Mouse (Mus musculus): ENCODE data around the gene Prr14l. TPM values are rescaled to one million over a fixed set of nuclear protein-coding genes. Genes with fewer than 3 reads are reported as not detected.
"Not testable (repeated sequence)": the region's sequence is repeated elsewhere in the genome, so short reads cannot be mapped to it uniquely, and the experiment has no call there.

Prr14l gene
- 7.8 and 10.2 TPM in 2 replicates for polyA plus RNA-seq (2015; fragmentation: Nextera tagmentation; extraction: Ambion mirVana)

GRCm38 (mm10) chr5:32853731-32854507, at the start of gene Prr14l:
Gene Prr14l (minus strand): TSS chr5:32854256.
- Histone ChIP-seq H3K27ac (replicated peaks) (peak within 1 kb of the TSS; percentile 84), H3K9ac (peak within 1 kb of the TSS; percentile 96), H3K4me2 (peak within 1 kb of the TSS; percentile 83), H3K27me3 (replicated peaks) (no peaks in the 10 kb centered on the region), H3K4me1 (peaks cover 36% of the 10 kb centered on the region), H3K9me3 (no peaks in the 10 kb centered on the region), H3K36me3 (peaks cover 24% of the 10 kb centered on the region), H3K4me3 (peak within 1 kb of the TSS; percentile 82)
- under 1% methylated on average over 51 of the region's 51 CpGs for WGBS
- ATAC-seq (ENCODE audit: extremely low read depth, insufficient number of reproducible peaks, low FRiP score, low TSS enrichment) = peak; percentile 89

DNA sequence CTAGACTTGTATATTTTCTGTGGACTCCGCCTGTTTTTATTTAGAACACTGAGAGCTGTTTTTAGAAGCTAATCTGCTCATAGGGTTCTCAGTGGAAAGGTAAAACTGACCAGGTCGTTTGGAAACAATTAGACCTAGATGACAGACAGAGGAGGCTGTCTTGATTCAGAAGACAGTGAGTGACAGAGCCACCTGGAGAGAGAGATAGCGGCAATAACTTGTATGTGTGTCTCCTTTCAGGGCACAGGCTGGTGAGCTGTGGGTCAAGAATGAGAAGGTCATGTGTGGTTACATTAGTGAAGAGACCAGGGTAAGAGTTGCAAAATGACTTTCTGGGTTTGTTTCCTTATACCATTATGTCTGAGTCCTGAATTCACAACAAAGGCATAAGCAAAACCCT, 32.7 kb upstream of the Prr14l start:
- Histone ChIP-seq H3K9ac (no peak overlapping the region), H3K27me3 (replicated peaks) (no peaks in the 10 kb centered on the region), H3K4me3 (no peak overlapping the region), H3K9me3 (no peaks in the 10 kb centered on the region), H3K36me3 (peaks cover 88% of the 10 kb centered on the region), H3K27ac (replicated peaks) (no peak overlapping the region), H3K4me1 (no peaks in the 10 kb centered on the region), H3K4me2 (no peak overlapping the region)
- ATAC-seq (ENCODE audit: extremely low read depth, insufficient number of reproducible peaks, low FRiP score, low TSS enrichment) = no peak
- WGBS = 64% methylated on average over 3 of the region's 3 CpGs

DNA sequence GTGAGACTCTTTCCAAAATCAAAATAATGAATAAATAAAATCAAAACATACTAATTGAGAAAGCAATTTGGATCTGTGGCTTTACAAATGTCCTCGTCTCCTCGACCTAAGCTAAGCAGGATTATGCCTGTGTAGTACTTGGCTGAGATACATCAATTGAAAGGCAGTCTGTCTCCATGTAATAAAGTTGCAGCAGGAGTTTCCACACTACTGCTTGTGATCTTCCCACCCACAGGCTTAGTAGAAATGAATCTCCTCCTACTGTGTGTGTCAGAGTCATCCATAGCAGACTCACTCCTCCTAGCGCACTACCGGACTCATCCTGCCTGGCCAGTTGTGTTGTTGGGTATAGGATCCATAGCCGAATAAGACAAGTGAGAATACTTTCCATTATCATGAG, 18.3 kb upstream of the Prr14l start:
- no peak overlapping the region for H3K27ac ChIP-seq (replicated peaks)
- H3K4me1 ChIP-seq = no peaks in the 10 kb centered on the region
- H3K36me3 ChIP-seq = peaks cover 95% of the 10 kb centered on the region
- H3K4me2 ChIP-seq = no peak overlapping the region
- 90% methylated on average over 5 of the region's 5 CpGs for WGBS
- no peak for ATAC-seq (ENCODE audit: extremely low read depth, insufficient number of reproducible peaks, low FRiP score, low TSS enrichment)
- H3K9ac ChIP-seq = no peak overlapping the region
- H3K27me3 ChIP-seq (replicated peaks) = no peaks in the 10 kb centered on the region
- no peaks in the 10 kb centered on the region for H3K9me3 ChIP-seq
- H3K4me3 ChIP-seq = no peak overlapping the region

GRCm38 (mm10) chr5:32869389-32870024, 15.5 kb upstream of the Prr14l start:
- peaks cover 3% of the 10 kb centered on the region for H3K4me1 ChIP-seq
- H3K9me3 ChIP-seq = no peaks in the 10 kb centered on the region
- no peak overlapping the region for H3K27ac ChIP-seq (replicated peaks)
- H3K9ac ChIP-seq = no peak overlapping the region
- no peak for ATAC-seq (ENCODE audit: extremely low read depth, insufficient number of reproducible peaks, low FRiP score, low TSS enrichment)
- peaks cover 87% of the 10 kb centered on the region for H3K36me3 ChIP-seq
- H3K4me2 ChIP-seq = no peak overlapping the region
- H3K27me3 ChIP-seq (replicated peaks) = no peaks in the 10 kb centered on the region
- 89% methylated on average over 5 of the region's 5 CpGs for WGBS
- no peak overlapping the region for H3K4me3 ChIP-seq

DNA sequence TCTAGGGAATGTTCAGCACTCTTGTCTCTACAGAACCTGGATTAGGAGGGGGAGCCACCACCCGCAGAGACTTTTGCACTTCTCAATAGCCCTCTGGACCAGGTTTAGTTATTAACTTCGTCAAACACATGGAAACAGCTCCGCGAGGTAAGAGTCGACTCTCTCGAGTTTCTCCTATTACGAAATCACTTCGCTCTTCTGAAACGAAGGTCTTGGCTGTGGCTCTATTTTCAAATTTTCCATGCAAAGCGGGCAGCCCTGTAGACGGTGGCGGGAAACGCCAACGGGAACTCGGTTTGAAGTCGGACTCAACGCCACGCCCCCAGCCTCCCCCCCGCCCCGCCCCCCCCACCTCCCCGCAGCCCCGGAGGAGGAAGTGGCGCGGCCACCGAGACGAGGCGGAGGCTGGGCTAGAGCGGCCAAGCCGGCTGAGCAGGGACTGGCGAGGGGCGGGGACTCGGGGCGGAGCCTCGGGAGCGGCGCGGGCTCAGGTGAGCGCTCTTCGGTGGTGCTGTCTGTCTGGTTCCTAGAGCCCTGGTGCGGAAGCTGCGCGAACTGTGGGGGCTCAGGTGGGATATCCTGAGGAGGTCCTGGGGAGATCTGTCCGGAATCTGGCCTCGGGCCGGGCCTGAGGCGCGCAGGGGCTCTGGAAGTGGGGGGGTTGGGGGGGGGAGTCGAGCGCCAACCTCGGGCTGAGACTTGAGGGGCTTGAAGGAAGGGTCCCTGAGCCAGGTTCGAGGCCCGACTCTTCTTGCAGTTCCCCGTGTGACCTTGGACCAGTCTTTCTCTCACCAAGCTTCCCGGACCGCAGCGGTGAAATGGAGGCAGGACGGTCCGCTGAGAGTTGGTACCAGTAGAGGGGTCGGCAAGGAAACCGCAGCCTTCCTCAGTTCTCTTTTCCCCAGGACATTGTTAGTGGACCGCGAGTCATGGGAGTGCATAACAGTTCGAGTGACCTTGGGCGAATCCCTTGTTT, 9.5 kb upstream of the Prr14l start, which contains the start of gene Depdc5:
Gene Depdc5, plus strand, starts transcription at position 449 of the 976 bp plus-strand sequence.
- Histone ChIP-seq H3K4me2 (peak within 1 kb of the TSS; percentile 87), H3K27me3 (replicated peaks) (no peaks in the 10 kb centered on the region), H3K36me3 (peaks cover 31% of the 10 kb centered on the region), H3K4me3 (peak within 1 kb of the TSS; percentile 85), H3K27ac (replicated peaks) (peak within 1 kb of the TSS; percentile 84), H3K9me3 (no peaks in the 10 kb centered on the region), H3K9ac (peak within 1 kb of the TSS; percentile 91), H3K4me1 (peaks cover 8% of the 10 kb centered on the region)
- ATAC-seq (ENCODE audit: extremely low read depth, insufficient number of reproducible peaks, low FRiP score, low TSS enrichment) = peak; percentile 97
- WGBS = under 1% methylated on average over 64 of the region's 64 CpGs

DNA sequence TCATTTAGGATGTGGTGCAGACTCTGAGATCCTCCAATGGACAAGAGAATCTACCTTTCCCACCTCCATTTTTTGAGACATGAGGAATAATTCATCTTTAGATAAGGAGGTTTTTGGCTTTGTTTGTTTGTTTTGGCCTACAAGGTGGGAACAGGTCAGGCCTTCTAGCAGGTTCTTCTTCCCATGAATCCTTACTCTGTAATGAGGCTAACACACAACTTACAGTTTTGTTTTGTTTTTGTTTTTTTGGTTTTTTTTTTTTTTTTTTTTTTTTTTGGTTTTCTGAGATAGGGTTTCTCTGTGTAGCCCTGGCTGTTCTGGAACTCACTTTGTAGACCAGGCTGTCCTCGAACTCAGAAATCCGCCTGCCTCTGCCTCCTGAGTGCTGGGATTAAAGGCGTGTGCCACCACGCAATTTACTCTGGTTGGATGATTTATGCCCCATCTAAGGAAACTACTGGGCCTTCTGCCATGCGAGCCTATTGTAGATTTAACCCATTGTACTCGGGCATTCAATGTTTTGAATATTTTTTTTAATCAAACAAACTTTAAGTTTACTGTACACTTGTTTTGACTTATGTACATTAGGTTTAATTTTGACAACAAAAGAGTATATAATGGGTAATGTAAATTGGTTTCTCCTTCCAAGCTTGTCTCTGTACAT, 8.5 kb upstream of the Prr14l start:
- Histone ChIP-seq H3K36me3 (peaks cover 22% of the 10 kb centered on the region), H3K27ac (replicated peaks) (peak overlapping the region; percentile 84; the same call in 1 of the 2 replicates), H3K9me3 (no peaks in the 10 kb centered on the region), H3K4me1 (peaks cover 8% of the 10 kb centered on the region), H3K4me3 (peak overlapping the region; percentile 85), H3K4me2 (peak overlapping the region; percentile 87), H3K9ac (no peak overlapping the region), H3K27me3 (replicated peaks) (no peaks in the 10 kb centered on the region)
- ATAC-seq (ENCODE audit: extremely low read depth, insufficient number of reproducible peaks, low FRiP score, low TSS enrichment) = no peak
- WGBS = 79% methylated on average over 6 of the region's 6 CpGs

GRCm38 (mm10) chr5:32861082-32861481, 7.0 kb upstream of the Prr14l start:
- no peak for ATAC-seq (ENCODE audit: extremely low read depth, insufficient number of reproducible peaks, low FRiP score, low TSS enrichment)
- WGBS = 94% methylated on average over 1 of the region's 1 CpGs
- Histone ChIP-seq H3K36me3 (peaks cover 8% of the 10 kb centered on the region), H3K9ac (no peak overlapping the region), H3K27ac (replicated peaks) (no peak overlapping the region), H3K4me3 (no peak overlapping the region), H3K4me2 (no peak overlapping the region), H3K27me3 (replicated peaks) (no peaks in the 10 kb centered on the region), H3K9me3 (no peaks in the 10 kb centered on the region), H3K4me1 (peaks cover 12% of the 10 kb centered on the region)

DNA sequence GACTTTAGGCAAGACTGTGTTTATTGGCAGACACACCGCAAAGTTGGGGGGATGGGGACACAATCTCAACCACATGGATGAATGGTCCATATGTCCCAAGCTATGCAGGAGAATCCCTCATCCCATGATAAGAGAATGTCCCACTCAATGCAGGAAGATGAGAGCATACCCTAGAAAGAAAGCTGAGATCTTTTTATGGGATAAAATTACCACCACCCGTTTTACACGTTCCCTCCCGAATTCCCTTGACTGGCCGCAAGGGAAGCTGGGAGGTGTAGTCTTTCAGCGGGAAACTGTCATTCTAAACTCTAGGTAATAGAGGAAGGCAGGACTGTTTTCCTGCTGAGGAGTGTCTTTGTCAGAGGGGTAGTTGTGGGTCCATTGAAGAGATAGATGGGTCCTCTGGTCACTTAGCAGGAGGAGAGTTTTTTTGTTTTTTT, 3.7 kb upstream of the Prr14l start:
- H3K4me1 ChIP-seq = peaks cover 15% of the 10 kb centered on the region
- no peaks in the 10 kb centered on the region for H3K27me3 ChIP-seq (replicated peaks)
- H3K4me2 ChIP-seq = peak overlapping the region; percentile 69
- H3K27ac ChIP-seq (replicated peaks) = 0 out of 2 replicates have a peak overlapping the region, but pooled peaks have one; percentile 5
- H3K4me3 ChIP-seq = peak overlapping the region; percentile 57
- 5% methylated on average over 6 of the region's 6 CpGs for WGBS
- no peak for ATAC-seq (ENCODE audit: extremely low read depth, insufficient number of reproducible peaks, low FRiP score, low TSS enrichment)
- no peaks in the 10 kb centered on the region for H3K9me3 ChIP-seq
- H3K9ac ChIP-seq = peak overlapping the region; percentile 80
- no peaks in the 10 kb centered on the region for H3K36me3 ChIP-seq

DNA sequence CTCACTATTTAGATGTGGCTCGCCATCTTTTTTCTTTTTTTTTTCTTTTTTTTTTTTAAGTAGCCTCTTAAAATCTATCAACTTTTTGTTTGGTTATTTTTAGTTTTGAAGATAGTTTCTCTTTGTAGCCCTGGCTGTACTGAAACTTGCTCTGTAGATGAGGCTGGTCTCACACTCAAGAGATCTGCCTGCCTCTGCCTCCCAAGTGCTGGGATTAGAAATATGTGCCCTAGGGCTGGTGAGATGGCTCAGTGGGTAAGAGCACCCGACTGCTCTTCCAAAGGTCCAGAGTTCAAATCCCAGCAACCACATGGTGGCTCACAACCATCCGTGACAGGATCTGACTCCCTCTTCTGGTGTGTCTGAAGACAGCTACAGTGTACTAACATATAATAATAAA, 1.2 kb upstream of the Prr14l start:
- H3K9me3 ChIP-seq; H3K4me3 ChIP-seq; H3K4me2 ChIP-seq; H3K27me3 ChIP-seq (replicated peaks); ATAC-seq (ENCODE audit: extremely low read depth, insufficient number of reproducible peaks, low FRiP score, low TSS enrichment); H3K27ac ChIP-seq (replicated peaks); H3K9ac ChIP-seq: not testable (repeated sequence)
- WGBS = 91% methylated on average over 3 of the region's 3 CpGs
- Histone ChIP-seq H3K36me3 (peaks cover 15% of the 10 kb centered on the region), H3K4me1 (peaks cover 36% of the 10 kb centered on the region)

- H3K4me2 ChIP-seq = no peak overlapping the region
- WGBS = 85% methylated on average over 4 of the region's 4 CpGs
- H3K9me3 ChIP-seq = no peaks in the 10 kb centered on the region
- no peak for ATAC-seq (ENCODE audit: extremely low read depth, insufficient number of reproducible peaks, low FRiP score, low TSS enrichment)
- H3K27me3 ChIP-seq (replicated peaks) = no peaks in the 10 kb centered on the region
- peaks cover 36% of the 10 kb centered on the region for H3K4me1 ChIP-seq
- peak overlapping the region; percentile 61 for H3K27ac ChIP-seq (replicated peaks)
- no peak overlapping the region for H3K4me3 ChIP-seq
- H3K36me3 ChIP-seq = peaks cover 20% of the 10 kb centered on the region
- no peak overlapping the region for H3K9ac ChIP-seq
Observed at GRCm38 (mm10) chr5:32854818-32855217, 762 bp upstream of the Prr14l start.
